Mouse (Mus musculus) kidney, adult 8-10 months (tissue): ENCODE measurements around the gene Tbxas1.

Source experiments
- DNase-seq, 2 experiments: peaks; one replicate each; pipeline ENCODE4 v3.0.0; 2022

The Tbxas1 gene

GRCm38 (mm10) chr6:38900479-38901126, 25.4 kb downstream of the Tbxas1 start:
- DNase-seq, result no peak

- no peak for DNase-seq
Measured at GRCm38 (mm10) chr6:38901152-38901551, 25.9 kb downstream of the Tbxas1 start.

DNA sequence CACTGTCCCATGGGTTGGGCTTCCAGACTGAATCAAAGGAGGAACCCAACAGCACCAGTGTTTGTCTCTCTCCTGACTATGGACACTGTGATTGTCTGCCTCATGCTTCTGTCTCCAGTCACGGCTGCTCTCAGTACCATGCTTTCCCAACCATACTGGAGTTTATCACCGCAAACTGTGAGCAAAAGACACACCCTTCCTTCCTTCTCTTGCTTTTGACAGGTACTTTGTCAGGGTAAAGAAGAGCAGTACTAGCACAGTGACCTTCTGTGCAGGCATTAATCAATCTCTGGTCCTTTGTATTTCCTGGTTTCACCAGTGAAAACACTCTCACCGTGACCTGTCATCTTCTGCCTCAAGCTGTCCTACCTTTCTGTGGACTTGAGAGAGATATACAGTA, 26.4 kb downstream of the Tbxas1 start:
- DNase-seq, result no peak

DNA sequence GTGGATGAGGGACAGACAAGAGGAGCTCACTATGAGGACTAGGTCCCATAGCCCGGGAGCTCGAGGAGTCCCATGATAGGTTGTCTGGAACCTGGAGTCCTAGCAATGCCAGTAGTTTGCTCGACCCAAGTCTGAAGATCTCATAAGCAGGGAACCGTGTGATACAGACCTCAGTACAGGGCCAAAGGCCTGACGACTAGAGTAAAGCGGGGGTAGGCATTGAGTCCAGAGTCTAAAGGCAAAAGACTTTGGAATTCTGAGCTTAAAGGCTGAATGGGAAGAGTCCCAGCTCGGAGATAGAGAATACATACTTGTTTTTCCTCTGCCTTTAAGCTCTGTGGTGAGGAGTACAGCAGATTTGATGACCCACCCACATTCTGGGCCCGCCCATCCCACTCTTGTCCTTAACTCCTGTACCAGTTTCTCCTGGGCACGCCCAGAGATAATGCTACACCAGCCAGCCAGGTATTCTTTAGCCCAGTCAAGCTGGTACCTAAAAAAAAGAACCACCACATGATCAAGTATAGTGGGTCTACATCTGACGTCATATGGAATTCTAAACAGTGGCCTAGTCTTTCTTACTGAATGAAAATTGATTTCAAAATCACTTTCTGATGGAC, 27.7 kb downstream of the Tbxas1 start:
- DNase-seq, result peak in 1 of 2 experiments; percentile 54

DNA sequence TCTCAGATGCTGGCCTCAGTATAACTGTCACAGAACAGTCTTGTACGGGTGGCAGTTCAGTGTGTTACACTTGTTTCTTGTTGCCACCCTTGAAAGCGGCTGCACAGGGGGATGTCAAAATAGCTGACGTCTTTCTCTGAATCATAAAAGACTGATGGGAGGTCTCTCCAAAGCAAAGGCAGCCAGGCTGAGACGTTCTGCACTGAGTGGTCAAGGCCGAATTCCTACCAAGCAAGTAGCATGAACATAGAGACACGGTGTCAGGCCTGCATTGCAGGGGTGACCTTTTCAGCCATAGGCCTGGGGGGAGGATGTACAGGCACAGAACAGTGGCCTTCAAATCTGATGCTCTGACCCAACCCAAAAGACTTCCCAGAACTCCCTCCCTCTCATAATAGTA, 30.8 kb downstream of the Tbxas1 start:
- no peak for DNase-seq

DNA sequence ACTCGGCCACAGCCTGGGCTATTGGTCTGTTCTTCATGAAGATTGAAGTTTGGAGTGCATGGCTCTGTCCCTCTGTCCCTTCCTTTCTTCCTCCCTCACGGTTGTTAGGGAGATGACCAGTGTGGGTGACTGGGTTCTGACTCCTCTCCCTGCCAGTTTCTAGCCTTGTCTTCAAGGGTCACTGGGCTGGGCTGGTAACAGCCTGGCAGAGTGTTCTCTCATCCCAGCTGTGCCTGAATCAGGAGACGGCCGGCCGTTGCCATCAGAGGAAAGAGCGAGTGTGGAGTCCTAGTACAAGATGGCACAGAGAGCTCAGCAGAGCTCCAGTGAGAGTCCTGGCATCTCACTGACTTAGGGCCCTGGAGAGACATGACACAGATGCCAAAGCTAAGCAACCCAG, 33.2 kb downstream of the Tbxas1 start:
- no peak for DNase-seq

DNA sequence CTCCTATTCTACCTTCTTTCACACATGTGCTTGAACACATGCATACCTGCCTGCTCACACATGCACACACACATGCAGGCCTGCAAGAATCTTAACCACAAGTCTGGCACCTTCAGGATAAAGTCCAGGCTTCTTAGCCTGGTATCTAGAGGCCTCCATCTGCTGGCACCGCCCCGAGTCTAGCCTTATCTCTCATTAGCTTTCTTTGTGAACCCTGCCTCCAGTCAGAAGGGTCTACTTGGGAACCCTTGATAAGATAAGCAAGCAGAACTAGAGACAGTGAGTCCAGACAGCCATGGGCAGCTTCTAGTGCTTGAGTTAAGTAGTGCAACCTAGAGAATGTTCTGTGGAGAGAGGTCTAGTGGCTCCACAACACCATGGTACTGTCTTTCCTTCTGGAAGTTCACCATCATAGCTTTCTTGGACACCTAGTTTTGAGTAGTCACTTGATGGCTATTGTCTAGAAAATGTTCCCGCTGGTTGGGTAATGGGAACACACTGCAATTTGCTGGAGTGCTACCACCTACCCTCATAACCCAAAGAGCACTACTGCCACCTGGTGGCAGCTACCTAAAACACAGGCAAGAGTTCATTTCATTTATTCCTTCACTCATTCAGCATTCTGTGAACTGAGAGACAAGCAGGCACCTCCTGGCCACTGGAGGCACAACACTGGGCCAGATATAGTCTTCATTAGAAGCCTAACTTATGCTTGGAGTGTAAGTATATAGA, 35.8 kb downstream of the Tbxas1 start:
- peak; percentile 81 to 86 for DNase-seq

GRCm38 (mm10) chr6:38912121-38912660, 37.0 kb downstream of the Tbxas1 start:
- no peak for DNase-seq

DNA sequence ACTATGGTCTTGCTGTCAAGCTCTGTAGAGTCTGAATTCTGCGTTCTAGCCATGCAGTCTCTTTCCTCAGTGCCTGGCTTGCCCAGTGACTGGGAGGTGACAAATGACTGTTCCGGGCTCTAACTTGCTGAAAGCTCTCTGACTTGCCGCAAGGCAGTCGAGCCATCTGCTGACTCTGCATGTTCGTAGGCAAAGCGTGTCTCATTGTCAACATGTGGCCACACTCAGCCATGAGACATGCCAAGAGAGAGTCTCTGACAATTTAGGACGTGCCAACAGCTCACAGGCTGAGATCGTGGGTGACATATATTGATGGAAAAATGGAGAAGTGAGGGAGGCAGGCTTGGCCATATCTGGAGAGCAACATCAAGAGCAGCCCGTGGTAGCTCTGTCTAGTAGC, 37.6 kb downstream of the Tbxas1 start:
- DNase-seq, result no peak

- DNase-seq, result no peak
Measured at GRCm38 (mm10) chr6:38913386-38914042, 38.3 kb downstream of the Tbxas1 start.

- no peak for DNase-seq
Measured at GRCm38 (mm10) chr6:38914181-38914580, 39.0 kb downstream of the Tbxas1 start.

DNA sequence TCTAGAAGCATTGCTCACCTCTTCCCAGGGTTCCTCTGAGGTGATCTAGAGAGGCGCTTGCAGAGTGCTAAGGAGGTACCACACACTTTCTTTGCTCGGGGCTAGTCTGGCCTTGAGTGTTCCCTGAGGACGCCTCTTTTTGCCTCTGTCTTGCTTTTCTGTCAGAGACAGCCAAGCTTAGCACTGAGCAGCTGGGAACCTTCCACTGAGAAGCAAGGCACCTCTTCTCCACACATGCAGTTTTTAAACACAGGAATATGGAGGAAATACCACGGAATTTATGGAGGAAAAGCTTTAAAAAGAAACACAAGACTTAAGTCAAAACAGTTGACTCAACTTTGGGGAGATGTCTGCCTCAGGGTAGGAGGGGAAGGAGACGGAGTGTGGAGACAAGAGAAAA, 40.6 kb downstream of the Tbxas1 start:
- no peak for DNase-seq

DNA sequence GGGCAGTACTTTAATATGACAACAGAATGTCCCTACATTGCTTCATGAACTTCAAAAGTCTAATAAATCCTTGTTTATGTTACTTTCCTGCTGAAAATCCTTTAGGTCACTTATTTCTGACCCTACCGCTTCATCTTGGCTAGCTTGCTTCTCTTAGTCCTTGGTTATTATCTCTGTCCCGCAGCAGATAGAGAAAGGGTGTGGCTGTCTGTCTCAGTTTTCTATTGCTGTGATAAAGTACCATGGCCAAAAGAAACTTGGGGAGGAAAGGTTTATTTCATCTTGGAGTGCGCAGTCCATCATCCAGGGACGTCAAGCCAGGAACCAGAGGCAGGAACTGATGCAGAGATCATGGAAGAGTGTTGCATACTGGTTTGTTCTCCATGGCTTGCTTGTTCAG, 41.4 kb downstream of the Tbxas1 start:
- no peak for DNase-seq

DNA sequence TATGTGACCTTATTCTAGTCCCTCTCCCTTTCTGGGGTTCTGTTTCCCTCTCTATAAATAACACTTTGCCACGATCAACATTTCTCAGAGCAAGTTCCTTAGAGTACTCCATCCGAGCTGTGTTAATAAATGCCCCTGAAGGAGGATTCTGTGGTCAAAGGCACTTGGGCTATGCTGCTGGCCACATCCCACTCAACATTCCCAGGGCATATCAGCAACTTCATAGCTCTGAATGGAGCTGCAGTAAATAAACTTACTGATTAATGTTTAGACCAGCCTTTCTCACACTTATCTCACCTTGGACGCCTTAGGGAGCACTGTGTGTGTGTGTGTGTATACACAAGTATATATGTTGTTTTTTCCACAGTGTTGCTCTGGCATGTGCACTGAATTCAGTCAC, 42.2 kb downstream of the Tbxas1 start:
- no peak for DNase-seq

- no peak for DNase-seq
Measured at GRCm38 (mm10) chr6:38918728-38919127, 43.5 kb downstream of the Tbxas1 start.

GRCm38 (mm10) chr6:38919135-38919740, 44.0 kb downstream of the Tbxas1 start:
- DNase-seq, result peak; percentile 71 to 90

DNA sequence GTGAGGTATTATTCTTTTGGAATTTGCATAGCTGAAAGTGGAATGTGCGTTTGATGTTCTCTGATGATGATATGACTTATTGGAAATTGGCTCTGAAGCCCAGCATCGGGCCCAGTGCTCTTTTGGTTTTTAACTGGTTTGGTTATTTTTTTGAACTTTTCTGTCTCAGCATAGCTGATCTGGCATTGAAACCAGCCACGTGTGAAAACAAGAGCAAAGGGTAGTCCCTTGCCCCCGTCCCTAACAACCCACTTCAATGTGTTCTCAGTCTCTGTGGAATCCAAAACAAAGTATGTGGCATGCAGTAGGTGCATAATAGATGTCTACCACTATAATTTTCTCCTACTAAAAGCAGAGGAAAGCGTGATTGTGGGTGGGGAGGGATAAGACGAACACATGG, 44.9 kb downstream of the Tbxas1 start:
- no peak for DNase-seq

- no peak for DNase-seq
Measured at GRCm38 (mm10) chr6:38921095-38921809, 46.0 kb downstream of the Tbxas1 start.

GRCm38 (mm10) chr6:38921810-38922116, 46.6 kb downstream of the Tbxas1 start:
- DNase-seq, result no peak

GRCm38 (mm10) chr6:38922517-38922916, 47.3 kb downstream of the Tbxas1 start:
- DNase-seq, result no peak

- no peak for DNase-seq
Measured at GRCm38 (mm10) chr6:38923450-38923849, 48.2 kb downstream of the Tbxas1 start.
